Mouse (Mus musculus): ENCODE results near the gene Slc2a8.

Gene Slc2a8

GRCm38 (mm10) chr2:32969326-32969725, 12.6 kb downstream of the Slc2a8 start:
- no peak for DNase-seq

- peak; percentile 62 to 63 for DNase-seq
Observed at GRCm38 (mm10) chr2:32968024-32968614, 13.8 kb downstream of the Slc2a8 start.

- DNase-seq, result peak; percentile 92 to 93
Observed at GRCm38 (mm10) chr2:32966689-32967631, 14.9 kb downstream of the Slc2a8 start.

- DNase-seq, result no peak
Observed at GRCm38 (mm10) chr2:32966184-32966688, 15.6 kb downstream of the Slc2a8 start.

- DNase-seq, result no peak
Observed at GRCm38 (mm10) chr2:32965511-32966183, 16.2 kb downstream of the Slc2a8 start.

GRCm38 (mm10) chr2:32964659-32965457, 17.0 kb downstream of the Slc2a8 start:
- DNase-seq, result no peak

GRCm38 (mm10) chr2:32963981-32964380, 17.9 kb downstream of the Slc2a8 start:
- DNase-seq, result no peak

GRCm38 (mm10) chr2:32963544-32963943, 18.3 kb downstream of the Slc2a8 start:
- DNase-seq, result no peak

- DNase-seq, result no peak
Observed at GRCm38 (mm10) chr2:32962875-32963220, 19.0 kb downstream of the Slc2a8 start.

- peak in 1 of 2 experiments; percentile 28 for DNase-seq
Observed at GRCm38 (mm10) chr2:32962062-32962874, 19.6 kb downstream of the Slc2a8 start.

- peak; percentile 96 to 97 for DNase-seq
Observed at GRCm38 (mm10) chr2:32961192-32961995, 20.5 kb downstream of the Slc2a8 start, which contains the start of the genes Rpl12 and Lrsam1. Gene Rpl12, plus strand, starts transcription at chr2:32961559. Gene Lrsam1, minus strand, starts transcription at chr2:32961614.

GRCm38 (mm10) chr2:32960273-32960672, 21.6 kb downstream of the Slc2a8 start:
- DNase-seq, result no peak

GRCm38 (mm10) chr2:32957344-32957743, 24.5 kb downstream of the Slc2a8 start:
- peak; percentile 62 to 63 for DNase-seq

- peak in 1 of 2 experiments; percentile 29 for DNase-seq
Observed at GRCm38 (mm10) chr2:32954581-32954980, 27.3 kb downstream of the Slc2a8 start.

GRCm38 (mm10) chr2:32947454-32947853, 34.4 kb downstream of the Slc2a8 start:
- no peak for DNase-seq

GRCm38 (mm10) chr2:32940483-32940882, 41.4 kb downstream of the Slc2a8 start:
- no peak for DNase-seq

- peak; percentile 71 to 83 for DNase-seq
Observed at GRCm38 (mm10) chr2:32939418-32939817, 42.5 kb downstream of the Slc2a8 start.

GRCm38 (mm10) chr2:32938741-32939140, 43.1 kb downstream of the Slc2a8 start:
- no peak for DNase-seq

GRCm38 (mm10) chr2:32931730-32932129, 50.2 kb downstream of the Slc2a8 start:
- no peak for DNase-seq
